38 mouse cellular contexts compared by ENCODE assay signal in genomic region chr14:12377883-12378282, GRCm38 (mm10). TPM values are rescaled to one million over a fixed set of nuclear protein-coding genes. Genes with fewer than 3 reads are reported as not detected.
DNase-seq lines count a peak whose midpoint lies in the region; ATAC-seq and TF ChIP-seq lines count a peak whose summit lies in the region.
"Had no signal": no experiment of that assay in that cellular context is flagged by ENCODE, and none has a peak within 500 bp of the region (broad histone marks: within the 10 kb centered on the region; RNA-seq: fewer than 3 reads in every experiment).

No protein-coding gene starts in this region.

- H3K4me2 ChIP-seq in forebrain, embryonic 15.5 days (replicated peaks), result no peak overlapping the region
- H3K4me2 ChIP-seq in forebrain, embryonic 12.5 days, result no peak overlapping the region
- H3K4me2 ChIP-seq: embryonic facial prominence, embryonic 13.5 days; heart, embryonic 15.5 days; hindbrain, embryonic 13.5 days; limb, embryonic 13.5 days; liver, embryonic 11.5 days; lung, embryonic 15.5 days; midbrain, embryonic 12.5 days; neural tube, embryonic 12.5 days had no signal

- ATAC-seq in forebrain, embryonic 15.5 days (replicated peaks), result peak; percentile 57; the same call in 1 of the 2 replicates
- ATAC-seq in forebrain, embryonic 12.5 days (ENCODE audit: low FRiP score), result no peak
- ATAC-seq: CD4-positive, CD25-positive, alpha-beta regulatory T cell, adult 4 months; intestine, embryonic 16.5 days had no signal

- H3K27me3 ChIP-seq in forebrain, embryonic 15.5 days, result no peaks in the 10 kb centered on the region
- peaks cover 80% of the 10 kb centered on the region for H3K27me3 ChIP-seq in forebrain, embryonic 12.5 days
- H3K27me3 ChIP-seq: lung, embryonic 15.5 days; megakaryocyte, embryonic 14.5 days had no signal

- H3K9ac ChIP-seq in forebrain, embryonic 15.5 days (replicated peaks), result no peak overlapping the region
- H3K9ac ChIP-seq in forebrain, embryonic 12.5 days, result no peak overlapping the region
- H3K9ac ChIP-seq: embryonic facial prominence, embryonic 13.5 days; heart, embryonic 15.5 days; hindbrain, embryonic 13.5 days; limb, embryonic 13.5 days; lung, embryonic 15.5 days; midbrain, embryonic 12.5 days; neural tube, embryonic 12.5 days had no signal

- 29% methylated on average over 9 of the region's 9 CpGs for WGBS in forebrain, embryonic 15.5 days
- 28% methylated on average over 9 of the region's 9 CpGs for WGBS in forebrain, embryonic 12.5 days

- H3K27ac ChIP-seq in forebrain, embryonic 15.5 days (replicated peaks), result peak overlapping the region; percentile 35; the same call in 1 of the 2 replicates
- H3K27ac ChIP-seq in forebrain, embryonic 12.5 days, result no peak overlapping the region
- peak overlapping the region; percentile 33; the same call in 1 of the 2 replicates for H3K27ac ChIP-seq in layer of hippocampus, adult 2 months
- H3K27ac ChIP-seq: embryonic facial prominence, embryonic 13.5 days; heart, embryonic 15.5 days; hindbrain, embryonic 13.5 days; kidney, postnatal 0 days; limb, embryonic 13.5 days; lung, embryonic 15.5 days; midbrain, embryonic 12.5 days; neural tube, embryonic 12.5 days had no signal

- no peak for TF ChIP-seq CTCF in layer of hippocampus, adult 2 months (conservative IDR thresholded peaks at IDR 0.05)

- no peak overlapping the region for H3K4me3 ChIP-seq in forebrain, embryonic 15.5 days
- H3K4me3 ChIP-seq in forebrain, embryonic 12.5 days (replicated peaks), result no peak overlapping the region
- H3K4me3 ChIP-seq in layer of hippocampus, adult 2 months, result no peak overlapping the region
- H3K4me3 ChIP-seq: embryonic facial prominence, embryonic 13.5 days; heart, embryonic 15.5 days; hindbrain, embryonic 13.5 days; limb, embryonic 13.5 days; lung, embryonic 15.5 days; megakaryocyte, embryonic 14.5 days; midbrain, embryonic 12.5 days; myocyte; neural tube, embryonic 12.5 days had no signal

- H3K9me3 ChIP-seq in forebrain, embryonic 15.5 days, result no peaks in the 10 kb centered on the region
- no peaks in the 10 kb centered on the region for H3K9me3 ChIP-seq in forebrain, embryonic 12.5 days
- H3K9me3 ChIP-seq: embryonic facial prominence, embryonic 13.5 days; heart, embryonic 15.5 days; hindbrain, embryonic 13.5 days; limb, embryonic 13.5 days; lung, embryonic 15.5 days; megakaryocyte, embryonic 14.5 days; midbrain, embryonic 12.5 days; neural tube, embryonic 12.5 days had no signal

- peak in 1 of 2 experiments; percentile 33 for DNase-seq in layer of hippocampus, adult 2 months (ENCODE audit: low spot score in 2 of 2)
- no peak for DNase-seq in layer of hippocampus, adult 18-20 months (ENCODE audit: low spot score in 2 of 2)
- DNase-seq in ZHBTc4 (ENCODE audit: low read depth, low spot score), result peak; percentile 5
- DNase-seq in adrenal gland, postnatal 14 days, result no peak
- DNase-seq in lung, postnatal 25 days (ENCODE audit: low spot score), result no peak
- DNase-seq: adrenal gland, adult 8-10 months; cerebellum, adult 11 months; cerebellum, adult 9-10 months; gastrocnemius, postnatal 36 days; heart, adult 18-20 months; heart, postnatal 4 days; kidney, adult 8-10 months; lung, postnatal 4 days; right cerebral cortex, postnatal 14 days; thymus, postnatal 4 days had no signal

- H3K36me3 ChIP-seq in forebrain, embryonic 15.5 days, result no peaks in the 10 kb centered on the region
- H3K36me3 ChIP-seq in forebrain, embryonic 12.5 days (replicated peaks), result no peaks in the 10 kb centered on the region
- H3K36me3 ChIP-seq: embryonic facial prominence, embryonic 13.5 days; heart, embryonic 15.5 days; limb, embryonic 13.5 days; lung, embryonic 15.5 days; midbrain, embryonic 12.5 days; neural tube, embryonic 12.5 days had no signal

- peaks cover 15% of the 10 kb centered on the region for H3K4me1 ChIP-seq in forebrain, embryonic 15.5 days
- peaks cover 7% of the 10 kb centered on the region for H3K4me1 ChIP-seq in forebrain, embryonic 12.5 days
- H3K4me1 ChIP-seq: embryonic facial prominence, embryonic 13.5 days; heart, embryonic 15.5 days; limb, embryonic 13.5 days; lung, embryonic 15.5 days; megakaryocyte, embryonic 14.5 days had no signal

RNA-seq across cellular contexts. Expression of gene Fezf2, which starts 29.9 kb away (rescaled TPM):
- 90.9 and 94.3 TPM in 2 replicates for polyA plus RNA-seq in forebrain, embryonic 15.5 days (2015; fragmentation: Nextera tagmentation; extraction: Ambion mirVana)
- 46.8 and 52.6 TPM in 2 replicates for polyA plus RNA-seq in forebrain, embryonic 12.5 days (2016; fragmentation: Nextera tagmentation; extraction: Ambion mirVana)
- 10 to 100 TPM; 40.4 to 46.2 TPM for total RNA-seq in layer of hippocampus, adult 2 months (2021)
- total RNA-seq in layer of hippocampus, adult 18-20 months (2021), result 10 to 100 TPM; 47.7 to 55.3 TPM
- not detected in 2 replicates for total RNA-seq in adrenal gland, postnatal 14 days (2021)
- total RNA-seq: adrenal gland, adult 8-10 months; common myeloid progenitor, adult 5-6 weeks; ES-E14; gastrocnemius, adult 18-20 months; gastrocnemius, postnatal 36 days; heart, adult 18-20 months; heart, postnatal 4 days had no signal
- polyA plus RNA-seq: CD4-positive, CD25-positive, alpha-beta regulatory T cell, adult 4 months; intestine, embryonic 16.5 days; kidney, postnatal 0 days; large intestine, adult 2 months; liver, embryonic 16.5 days; myocyte; neural tube, embryonic 12.5 days; small intestine, adult 2 months; stomach, embryonic 14.5 days; testis, adult 2 months had no signal

Comparison
In these comparisons a context has a peak if more than half of its experiments do, and no peak if none do; other contexts are left out.
1. RNA of gene Fezf2, which starts 29.9 kb away (total RNA-seq): 47.7 to 55.3 TPM in layer of hippocampus, adult 18-20 months and 40.4 to 46.2 TPM in layer of hippocampus, adult 2 months; not detected in adrenal gland, postnatal 14 days; every median in the first group is over 10 times any median in the second.